Mouse (Mus musculus): ENCODE data around the gene Cab39.
A peak's percentile ranks its signal among the peaks of the same experiment; 100 is the strongest.

Cab39 gene

GRCm38 (mm10) chr1:85850851-85851250 is 57.6 kb downstream of the Cab39 start:
- no peak for DNase-seq

DNA sequence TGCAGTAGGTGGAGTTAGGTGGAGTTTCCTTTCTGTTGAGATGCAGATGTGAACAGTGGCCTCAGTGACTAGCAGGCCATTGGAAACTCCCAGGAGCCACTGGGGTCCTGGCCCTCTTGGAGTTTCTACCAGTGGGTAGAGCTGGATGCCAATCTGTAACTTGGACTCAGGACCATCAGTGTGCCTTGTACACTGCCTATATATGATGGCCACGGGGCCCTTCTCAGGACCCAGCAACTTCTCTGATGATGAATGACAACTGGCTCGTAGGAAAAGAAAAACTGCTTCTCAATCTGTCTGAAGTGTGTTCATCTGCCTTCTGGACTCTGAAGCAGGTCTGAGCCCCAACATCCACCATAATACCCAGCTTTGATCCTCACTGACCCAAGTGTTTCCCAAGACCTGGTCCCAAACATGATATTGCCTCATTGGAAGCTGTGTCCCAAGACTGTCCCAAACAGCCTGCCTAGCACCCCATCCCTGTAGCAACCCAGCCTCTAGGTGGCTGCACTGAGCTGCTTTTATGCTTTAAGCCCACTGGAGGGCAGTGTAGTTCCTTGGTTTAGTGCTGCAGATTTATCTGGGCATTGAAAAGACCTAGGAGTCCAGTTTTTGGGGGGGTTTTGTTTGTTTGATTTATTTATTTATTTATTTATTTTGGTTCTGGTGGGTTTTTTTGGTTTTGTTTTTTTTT is 59.9 kb downstream of the Cab39 start:
- peak; percentile 80 for DNase-seq

GRCm38 (mm10) chr1:85853865-85854264 is 60.6 kb downstream of the Cab39 start:
- DNase-seq = no peak

GRCm38 (mm10) chr1:85854475-85854874 is 61.2 kb downstream of the Cab39 start:
- DNase-seq = no peak

GRCm38 (mm10) chr1:85856266-85856665 is 63.0 kb downstream of the Cab39 start:
- DNase-seq = no peak

- no peak for DNase-seq
These were observed 64.1 kb downstream of the Cab39 start for GRCm38 (mm10) chr1:85857261-85857754.

- no peak for DNase-seq
These were observed 71.1 kb downstream of the Cab39 start for GRCm38 (mm10) chr1:85864383-85864782.

DNA sequence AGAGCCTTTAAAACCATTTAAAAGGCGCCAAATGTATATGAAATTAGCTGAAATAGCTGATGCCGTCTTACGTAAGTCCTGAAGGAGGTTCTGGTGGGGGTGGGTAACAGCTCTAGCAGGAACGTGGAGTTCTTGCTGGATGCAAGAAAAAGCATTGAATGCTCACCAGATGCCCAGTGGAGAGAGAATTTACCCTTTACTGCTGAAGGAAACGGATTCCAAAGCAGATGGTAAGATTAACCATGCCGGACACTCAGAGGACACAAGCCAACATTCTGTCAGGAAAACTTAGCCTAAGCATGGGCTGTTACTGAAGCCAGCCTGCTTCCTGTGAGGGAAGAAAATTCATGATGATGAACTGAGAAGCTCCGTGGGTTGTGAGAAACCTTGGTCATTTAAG is 76.8 kb downstream of the Cab39 start:
- no peak for DNase-seq

DNA sequence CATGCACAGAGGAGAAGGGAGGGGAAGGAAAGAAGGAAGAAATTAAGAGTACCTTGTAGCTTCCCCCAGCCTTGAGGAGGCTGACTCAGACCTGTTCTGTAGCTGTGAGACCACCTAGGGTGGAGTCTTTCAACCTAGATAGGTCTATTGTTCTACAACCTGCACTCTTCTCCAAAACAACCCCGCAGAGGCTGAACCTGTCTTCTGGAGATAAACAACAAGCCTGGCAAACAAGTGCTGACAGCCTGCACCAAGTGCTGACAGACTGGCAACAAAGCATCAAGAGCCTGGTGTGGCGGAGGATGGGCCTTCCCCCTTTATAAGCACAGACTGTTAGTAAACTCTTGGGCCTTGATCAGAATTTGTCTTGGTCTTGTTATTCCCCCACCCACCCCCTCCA is 77.3 kb downstream of the Cab39 start:
- no peak for DNase-seq

DNA sequence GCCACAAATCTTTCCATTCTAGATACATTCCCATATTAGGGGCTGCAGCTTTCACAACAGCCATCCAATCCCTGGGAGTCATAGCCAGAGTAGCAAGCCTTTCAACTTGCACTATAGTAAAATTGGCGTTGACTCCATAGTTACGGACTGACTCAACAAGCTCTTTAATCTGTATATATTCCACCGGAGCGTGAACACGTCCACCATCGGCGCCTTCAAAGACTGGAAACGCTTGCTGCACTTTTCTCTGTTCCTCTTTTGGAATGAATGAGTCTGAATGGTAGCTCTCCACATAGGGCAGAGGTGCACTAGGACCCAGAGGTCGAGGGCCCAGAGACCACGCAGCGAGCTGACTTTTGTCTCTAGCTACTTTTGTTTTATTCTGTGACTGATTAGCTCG is 88.8 kb downstream of the Cab39 start:
- DNase-seq = no peak

DNA sequence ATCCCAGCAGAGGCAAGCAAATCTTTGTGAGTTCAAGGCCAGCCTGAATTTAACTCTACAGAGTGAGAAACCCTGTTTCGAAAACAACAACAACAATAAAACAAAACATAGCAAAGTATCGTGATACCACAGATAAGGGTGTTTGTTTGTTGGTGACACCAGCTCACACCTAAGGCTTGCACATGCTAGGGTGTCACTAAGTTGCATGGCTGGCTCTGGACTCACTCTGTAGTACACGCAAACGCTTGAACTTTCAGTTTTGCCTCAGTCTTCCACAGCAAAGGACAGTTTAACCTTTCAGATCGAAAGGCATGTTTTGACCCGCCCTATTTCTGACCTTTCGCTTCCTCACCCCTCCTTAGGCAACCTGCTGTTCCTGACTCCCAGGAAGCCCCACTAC is 94.0 kb downstream of the Cab39 start:
- DNase-seq = no peak

- peak; percentile 84 for DNase-seq
These were observed 101.0 kb downstream of the Cab39 start, which contains the start of gene Itm2c for GRCm38 (mm10) chr1:85894231-85894747. Itm2c (plus strand) TSS chr1:85894281.

- DNase-seq = no peak
These were observed 101.6 kb downstream of the Cab39 start for GRCm38 (mm10) chr1:85894748-85895360.

DNA sequence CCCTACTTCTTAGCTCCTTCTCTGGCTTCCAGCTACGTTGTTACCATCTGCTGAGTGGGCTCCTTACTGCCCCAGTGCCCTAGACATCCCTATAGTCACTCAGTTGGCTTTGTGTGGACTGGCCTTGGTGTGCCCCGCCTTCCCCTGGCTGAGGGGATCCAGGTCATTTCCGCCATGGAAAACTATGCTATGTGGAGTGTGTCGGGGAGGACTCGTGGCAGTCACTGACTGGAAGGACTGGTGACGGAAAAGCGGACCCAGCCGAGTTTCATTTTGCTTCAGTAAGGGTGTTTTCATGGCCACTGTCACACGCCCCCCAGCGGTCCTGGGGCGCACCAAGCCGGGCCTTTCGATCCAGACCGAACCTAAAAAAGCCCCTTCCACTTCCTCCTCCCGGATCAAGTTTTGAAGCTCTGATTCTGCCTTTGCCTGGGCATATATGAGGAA is 102.2 kb downstream of the Cab39 start:
- DNase-seq = peak; percentile 57

DNA sequence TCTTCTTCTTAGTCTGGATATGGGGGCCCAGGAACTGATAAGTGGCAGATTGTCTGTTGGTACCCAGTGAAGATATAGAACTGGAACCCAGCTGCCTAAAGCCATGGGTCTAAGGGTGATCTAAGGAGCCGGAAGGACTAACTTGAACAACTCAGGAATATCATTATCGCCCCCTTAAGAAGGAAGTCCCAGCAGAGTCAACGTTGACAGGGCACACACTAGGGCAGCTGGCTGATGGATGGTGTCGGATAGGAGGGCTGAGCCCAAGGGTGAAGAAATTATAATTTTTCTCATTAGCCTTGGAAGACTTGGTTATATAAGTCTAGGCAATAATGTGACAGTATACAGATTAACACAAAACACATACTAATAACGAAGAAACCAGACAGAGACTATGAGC is 102.9 kb downstream of the Cab39 start:
- DNase-seq = no peak

DNA sequence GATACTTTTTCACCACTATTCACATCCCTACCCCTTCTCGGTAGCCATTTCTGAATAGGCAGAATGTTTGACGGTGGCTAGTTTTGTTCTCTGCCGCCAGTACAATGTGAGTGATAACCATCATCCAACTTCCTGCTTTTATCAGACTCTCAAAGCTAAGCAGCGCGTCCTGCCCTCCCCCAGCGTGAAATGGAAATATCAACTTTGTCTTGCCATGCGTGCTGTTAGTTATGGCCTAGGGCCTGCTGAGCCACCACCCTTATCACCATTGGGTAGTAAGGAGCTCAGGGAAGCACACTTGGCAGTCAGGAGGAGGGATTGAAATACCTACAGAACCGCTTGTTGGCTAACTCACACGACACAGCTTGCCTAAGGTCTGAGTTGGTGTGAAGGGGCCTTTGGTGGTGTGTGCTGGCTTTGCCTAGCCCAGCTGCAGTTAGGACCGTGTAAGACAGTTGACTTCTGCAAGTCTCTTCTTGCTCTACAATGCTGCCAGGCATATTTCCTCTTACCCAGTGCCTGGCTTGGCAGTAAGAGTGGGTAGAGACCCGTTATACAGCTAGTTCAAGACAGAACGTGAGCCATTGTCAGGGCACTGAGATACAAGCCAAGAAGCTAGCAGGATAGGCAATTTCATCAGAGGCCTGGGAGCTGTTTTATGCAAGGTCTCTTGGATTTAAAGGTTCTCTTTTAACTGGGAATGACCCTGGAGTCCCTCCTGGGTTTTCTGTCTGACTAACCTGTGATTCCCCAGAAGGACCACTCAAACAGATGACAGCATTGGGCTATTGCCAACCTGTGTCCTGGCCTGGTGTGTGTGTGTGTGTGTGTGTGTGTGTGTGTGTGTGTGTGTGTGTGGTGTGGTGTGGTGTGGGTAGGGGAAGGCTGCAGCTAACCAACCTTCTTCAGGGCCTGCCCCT is 103.8 kb downstream of the Cab39 start:
- DNase-seq = no peak

- DNase-seq = no peak
These were observed 104.9 kb downstream of the Cab39 start for GRCm38 (mm10) chr1:85897901-85898760.

DNA sequence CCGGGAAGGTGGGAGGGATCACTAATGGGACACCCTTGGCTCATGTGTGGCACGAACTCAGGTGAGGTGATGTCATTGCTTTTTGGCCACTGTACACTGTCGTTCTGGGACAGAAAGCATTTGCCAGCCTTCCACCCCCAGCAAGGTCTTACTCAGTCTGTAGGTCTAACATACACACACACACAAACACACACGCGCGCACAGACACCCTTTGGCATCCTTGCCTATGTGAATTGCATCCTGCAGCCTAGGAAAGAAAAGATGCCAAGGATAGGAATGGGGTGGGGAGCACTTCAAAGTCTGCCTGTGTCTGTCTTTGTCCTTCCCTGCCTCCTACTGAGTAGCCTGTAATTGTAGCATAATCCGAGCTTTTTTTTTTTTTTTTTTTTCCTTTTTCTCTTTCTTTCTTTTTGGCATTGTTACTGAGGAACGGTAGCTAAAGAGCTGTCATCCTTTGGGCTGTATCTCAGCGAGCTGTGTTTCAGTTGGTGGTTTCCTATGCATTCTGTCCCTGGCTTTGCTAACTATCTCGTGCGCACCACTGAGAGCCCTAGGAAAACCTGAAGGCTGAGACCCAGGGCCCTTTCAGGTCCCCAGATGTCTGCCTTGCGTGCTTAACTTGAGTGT is 105.6 kb downstream of the Cab39 start:
- no peak for DNase-seq

- no peak for DNase-seq
These were observed 106.1 kb downstream of the Cab39 start for GRCm38 (mm10) chr1:85899388-85899761.

DNA sequence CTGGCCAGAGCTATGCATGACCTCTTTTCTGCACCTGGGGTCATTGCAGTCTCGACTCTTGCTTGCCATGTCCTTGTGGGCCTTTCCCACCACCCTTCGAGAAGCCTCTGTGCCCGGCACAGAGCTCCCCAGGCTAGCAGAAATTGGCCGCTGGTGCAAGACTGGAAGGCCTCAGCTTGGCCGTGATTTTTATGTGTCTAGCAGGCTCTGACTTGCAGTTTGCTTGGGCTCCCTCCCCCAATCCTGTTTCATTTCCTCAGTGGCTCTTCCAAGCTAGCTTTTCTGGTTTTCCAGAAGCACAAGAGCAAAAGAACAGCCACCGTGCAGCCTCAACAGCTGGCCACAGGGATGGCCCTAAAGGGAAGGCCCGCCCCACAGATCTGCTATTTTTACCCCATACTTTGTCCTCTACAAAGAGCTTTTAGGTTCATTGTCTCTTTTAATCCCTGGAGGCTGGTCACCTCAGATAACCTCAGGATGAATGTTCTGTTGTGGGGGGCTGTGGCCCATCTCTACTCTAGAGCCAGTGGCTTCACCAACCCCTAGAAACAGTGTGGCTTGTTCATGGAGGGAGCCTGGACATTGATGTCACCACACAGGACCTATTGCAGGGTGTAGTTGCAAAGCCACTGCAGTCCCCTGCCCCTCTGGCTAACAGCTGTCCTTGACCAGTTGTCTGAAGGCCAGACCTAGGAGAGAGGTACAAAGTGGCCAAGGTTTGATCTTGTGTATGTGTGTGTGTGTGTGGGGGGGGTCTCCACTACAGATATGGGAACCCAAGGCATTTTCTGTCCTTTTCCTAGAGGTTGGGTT is 107.5 kb downstream of the Cab39 start:
- no peak for DNase-seq
